Mouse (Mus musculus): ENCODE data around the gene Ubxn10.

Ubxn10 gene

DNA sequence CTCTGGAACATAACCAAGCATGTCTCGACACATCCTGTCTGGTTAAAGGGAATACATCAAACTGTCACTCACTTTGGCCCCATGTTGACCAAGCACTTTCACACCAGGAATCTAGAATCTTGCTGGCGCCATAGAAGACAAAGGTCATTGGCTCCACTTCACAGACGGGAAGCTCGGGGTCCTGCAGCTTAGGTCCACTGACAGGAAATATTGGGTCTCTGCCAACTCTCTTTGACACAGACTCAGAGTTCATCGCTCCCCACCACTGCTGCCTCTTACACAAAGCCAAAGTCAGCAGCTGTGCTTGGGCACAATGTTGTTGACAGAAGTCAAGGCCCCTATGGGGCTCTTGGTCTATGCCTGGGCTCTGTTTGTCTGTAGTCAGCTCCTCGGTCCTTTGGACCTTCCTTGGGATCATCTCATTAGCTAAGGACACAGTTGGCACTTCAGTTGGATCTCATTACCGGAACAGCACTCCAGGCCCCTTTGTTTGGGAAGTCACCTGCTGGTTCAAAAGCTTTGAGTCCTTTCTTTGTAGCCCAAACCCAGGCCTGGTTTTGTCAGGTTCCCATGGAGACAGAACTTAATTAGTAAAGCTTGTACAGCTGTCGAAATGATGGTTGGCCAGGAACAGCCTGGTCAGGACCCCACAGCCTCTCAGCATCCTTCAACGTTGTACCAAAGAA, 7.8 kb downstream of the Ubxn10 start:
- DNase-seq: peak; percentile 90

DNA sequence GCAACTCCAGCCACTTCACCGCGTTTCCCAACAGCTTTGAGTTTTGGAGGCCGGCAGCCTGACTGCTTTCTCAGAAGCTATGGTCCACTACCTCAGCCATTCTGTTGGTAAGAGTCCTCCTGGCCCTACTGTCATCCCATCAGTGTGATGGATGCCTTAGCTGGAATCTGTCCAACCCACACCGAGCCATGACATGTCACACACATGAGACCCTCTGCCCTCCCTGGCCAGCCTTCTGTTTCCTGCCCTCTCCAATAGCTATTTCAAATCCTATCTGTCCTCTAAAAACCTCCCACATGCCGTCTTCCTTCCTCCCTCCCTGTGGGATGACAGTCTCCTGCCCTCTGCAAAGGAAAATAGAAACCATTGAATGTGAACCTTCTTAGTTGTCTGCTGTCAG, 11.2 kb downstream of the Ubxn10 start:
- peak; percentile 78 for DNase-seq

DNA sequence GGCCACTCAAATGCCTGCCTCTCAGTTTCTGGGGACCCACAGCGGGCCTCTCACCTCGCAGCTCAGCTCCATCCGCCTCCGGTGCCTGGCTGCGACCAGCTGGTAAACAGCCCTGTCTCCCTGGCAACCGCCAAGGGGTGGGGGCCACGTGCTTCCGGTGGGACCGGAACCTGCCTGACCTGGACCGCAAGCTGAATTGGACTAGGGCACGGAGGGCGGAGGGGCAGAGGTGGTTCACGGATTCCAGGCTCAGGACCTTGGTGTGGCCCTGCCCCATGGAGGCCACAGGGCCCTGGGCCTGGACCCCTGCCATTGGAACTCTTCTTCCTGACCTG, 11.9 kb downstream of the Ubxn10 start:
- peak; percentile 91 for DNase-seq

DNA sequence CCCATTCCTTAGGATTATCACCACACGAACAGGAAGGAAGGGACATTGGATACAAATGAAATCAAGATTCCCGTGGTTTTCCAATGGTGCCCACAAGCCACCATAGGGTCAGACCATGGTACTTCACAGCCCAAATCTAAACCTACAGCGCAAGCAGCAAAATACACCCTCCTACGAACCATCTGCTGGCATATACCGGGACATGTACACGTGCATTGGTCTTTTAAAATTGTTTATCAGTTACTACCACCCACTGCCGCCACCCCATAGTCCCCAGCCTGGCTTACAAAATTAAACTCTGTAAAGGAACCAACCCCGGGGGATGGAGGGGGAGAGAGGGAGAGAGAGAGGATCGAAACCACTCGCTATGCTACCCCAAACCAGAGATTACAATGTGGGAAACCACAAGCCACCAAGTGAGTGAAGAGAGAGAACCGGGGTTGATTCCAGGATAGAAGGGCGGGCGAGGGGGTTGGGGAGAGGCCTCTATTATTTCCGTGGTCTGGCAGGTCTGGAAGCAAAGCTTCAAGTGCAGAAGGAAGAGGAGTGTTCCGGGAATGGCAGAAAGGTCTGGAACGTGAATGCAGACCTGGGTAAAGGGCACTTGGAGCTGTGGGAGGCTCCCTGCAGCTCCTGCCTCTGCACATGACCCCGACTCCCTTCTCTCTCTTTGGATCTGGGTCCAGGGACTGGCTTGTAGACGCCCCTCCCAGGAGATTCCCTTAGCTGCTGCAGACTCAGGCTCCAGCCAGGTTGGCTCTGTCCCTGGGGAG, 12.4 kb downstream of the Ubxn10 start, which contains the start of gene Pla2g2c:
Gene Pla2g2c (plus strand): TSS at position 439 of the 773 bp plus-strand sequence.
- no peak for DNase-seq

DNA sequence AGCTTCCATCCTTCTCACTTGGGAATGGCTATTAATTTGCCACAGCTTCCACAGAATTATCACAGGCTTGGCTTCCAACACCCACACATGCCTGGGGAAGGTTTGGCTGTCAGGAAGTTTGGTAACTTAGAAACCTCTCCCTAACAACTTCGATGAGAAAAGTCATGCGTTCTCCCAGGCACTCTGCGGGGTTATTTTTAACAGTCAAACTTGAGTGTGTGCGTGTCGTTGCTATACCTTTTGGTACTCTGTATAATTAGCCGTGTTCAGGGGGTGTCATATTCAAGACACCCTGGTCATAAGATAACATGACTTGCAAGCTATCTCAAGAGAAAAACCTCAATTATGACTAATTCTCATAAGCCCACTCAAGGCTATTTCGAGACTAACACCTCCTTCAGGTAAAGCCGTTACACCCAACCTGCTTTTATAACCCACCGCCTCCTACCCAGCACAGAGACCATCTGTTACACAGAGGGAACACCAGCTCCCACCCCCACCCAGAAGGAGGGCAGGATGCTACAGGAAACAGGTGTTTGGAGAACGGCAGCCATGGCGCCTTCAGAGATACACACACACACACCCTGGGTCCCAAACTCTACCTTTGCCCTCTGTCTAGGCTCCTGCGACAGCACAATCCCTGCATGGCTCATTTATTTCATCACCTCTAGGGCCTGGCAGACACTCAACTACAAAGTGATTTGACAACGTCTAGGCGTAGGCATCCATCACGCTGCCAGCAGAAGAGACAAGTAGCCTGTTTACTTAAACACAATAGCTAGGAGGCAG, 13.3 kb downstream of the Ubxn10 start:
- DNase-seq: peak; percentile 65

DNA sequence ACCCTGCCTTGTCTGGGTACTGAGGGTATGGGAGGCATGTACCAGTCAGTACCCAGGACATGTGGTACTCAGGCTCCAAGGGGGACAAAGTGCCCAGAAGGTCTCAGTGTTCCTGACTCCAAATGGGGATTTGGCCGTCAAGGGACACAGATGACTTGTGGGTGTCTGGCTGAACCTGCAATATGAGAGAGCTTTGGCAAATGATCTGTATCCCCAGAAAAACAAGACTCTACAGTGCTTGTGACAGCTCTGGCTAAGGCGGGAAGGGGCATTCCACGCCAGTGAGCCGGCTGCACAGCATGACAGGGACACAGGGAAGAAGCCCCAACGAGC, 17.7 kb downstream of the Ubxn10 start:
- no peak for DNase-seq

DNA sequence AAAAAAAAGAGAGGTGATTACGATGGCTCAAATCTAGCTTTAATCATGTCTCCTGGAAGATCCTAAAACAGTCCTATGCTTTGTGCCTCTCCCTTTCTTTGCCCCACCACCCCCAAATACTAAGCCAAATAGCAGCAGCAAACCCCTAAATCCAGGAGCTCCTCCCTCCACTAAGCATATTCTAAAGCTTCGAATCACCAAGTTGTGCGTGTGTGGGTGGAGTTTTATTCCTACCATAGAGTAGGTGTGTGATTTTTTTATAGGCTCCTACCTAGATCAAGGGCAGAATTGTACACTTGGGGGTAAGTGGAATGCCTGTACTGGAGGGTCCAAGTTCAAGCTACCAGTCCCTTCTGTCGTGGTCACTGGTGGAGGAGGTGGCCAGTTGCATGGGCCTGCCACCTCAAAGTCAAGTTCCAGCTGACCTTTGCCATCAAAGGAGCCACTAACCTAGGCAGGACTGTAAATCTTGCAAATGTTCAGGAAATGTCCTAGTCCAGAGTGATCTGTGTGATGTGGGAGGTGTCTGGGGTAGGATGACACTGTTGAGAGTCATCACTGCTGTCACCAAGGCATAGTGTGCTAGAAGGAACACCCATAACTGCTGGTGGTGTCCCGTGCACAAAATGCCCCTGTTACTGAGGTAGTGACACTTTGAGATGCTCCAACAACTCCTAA, 18.2 kb downstream of the Ubxn10 start:
- no peak for DNase-seq

DNA sequence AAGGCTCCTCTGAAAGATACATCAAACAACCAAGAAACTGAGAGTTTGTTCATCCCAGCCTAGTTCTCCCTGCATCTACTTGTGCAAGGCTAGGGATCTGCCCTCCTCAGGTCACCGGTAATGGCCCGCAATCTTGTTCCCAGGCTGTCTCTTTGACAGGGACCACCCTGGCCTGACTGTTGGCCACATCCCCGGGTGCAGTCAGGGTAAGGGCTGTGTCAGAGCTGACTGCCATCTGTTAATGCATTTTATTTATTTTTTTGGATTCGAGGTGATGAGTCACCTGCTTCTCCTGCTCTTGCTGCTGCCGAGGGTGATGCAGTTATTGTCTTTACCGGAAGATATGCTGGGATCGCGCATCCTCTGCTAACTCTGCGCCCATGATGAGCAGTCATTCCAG, 20.3 kb downstream of the Ubxn10 start:
- no peak for DNase-seq

DNA sequence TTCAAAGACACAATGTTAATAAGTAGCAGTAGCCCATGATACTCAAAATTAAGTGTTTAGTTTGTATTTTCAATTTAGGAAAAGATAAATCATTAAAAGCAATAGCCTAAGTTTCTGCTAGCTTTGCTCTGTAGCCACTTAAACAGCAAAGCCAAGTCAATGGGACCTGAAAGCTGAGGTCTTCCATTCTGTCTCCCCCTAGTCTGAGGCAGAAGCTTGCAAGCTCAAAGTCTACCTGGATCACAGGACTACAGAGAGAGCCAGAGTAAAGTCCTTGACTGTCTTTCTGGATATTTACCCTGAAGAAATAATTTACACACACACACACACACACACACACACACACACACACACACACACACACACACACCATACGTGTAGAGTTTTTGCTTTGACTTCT, 22.8 kb downstream of the Ubxn10 start:
- peak; percentile 42 for DNase-seq

DNA sequence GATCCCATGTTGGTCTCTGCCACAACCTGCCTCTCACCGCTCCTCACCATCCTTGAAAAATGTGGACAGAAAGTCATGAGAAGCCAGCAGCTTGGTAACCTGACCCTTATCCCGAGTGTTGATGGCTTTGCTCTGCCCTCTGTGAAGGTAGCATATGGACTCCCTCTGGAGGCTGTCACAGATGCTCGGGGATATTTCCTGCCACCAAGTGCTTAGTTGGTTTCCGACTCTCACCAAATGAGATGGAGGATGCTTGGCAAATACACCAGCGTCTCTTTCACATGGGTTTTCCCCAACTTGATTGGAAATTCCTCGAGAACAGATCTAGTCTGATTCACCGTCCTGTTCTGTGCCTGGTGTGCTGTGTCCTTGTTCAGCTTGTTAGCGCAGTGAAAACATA, 24.3 kb downstream of the Ubxn10 start:
- no peak for DNase-seq

DNA sequence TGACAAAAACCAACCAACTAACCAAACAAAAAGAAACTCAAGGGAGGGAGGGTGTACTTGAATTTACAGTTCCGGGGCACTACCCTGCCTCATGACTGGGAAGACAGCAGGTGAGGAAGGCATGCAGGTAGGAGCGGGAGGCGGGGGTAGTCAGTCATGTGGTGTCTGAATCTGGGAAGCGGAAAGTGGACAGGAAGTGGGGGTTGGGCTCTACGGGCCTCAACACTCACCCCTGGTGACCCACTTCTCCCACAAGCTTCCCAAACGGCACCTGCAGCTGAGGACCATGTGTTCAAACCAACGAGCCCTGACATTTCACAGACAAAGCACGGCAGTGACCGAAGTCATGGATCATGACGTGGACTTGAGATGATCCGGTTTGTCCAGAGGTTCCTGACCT, 24.9 kb downstream of the Ubxn10 start:
- DNase-seq: no peak

DNA sequence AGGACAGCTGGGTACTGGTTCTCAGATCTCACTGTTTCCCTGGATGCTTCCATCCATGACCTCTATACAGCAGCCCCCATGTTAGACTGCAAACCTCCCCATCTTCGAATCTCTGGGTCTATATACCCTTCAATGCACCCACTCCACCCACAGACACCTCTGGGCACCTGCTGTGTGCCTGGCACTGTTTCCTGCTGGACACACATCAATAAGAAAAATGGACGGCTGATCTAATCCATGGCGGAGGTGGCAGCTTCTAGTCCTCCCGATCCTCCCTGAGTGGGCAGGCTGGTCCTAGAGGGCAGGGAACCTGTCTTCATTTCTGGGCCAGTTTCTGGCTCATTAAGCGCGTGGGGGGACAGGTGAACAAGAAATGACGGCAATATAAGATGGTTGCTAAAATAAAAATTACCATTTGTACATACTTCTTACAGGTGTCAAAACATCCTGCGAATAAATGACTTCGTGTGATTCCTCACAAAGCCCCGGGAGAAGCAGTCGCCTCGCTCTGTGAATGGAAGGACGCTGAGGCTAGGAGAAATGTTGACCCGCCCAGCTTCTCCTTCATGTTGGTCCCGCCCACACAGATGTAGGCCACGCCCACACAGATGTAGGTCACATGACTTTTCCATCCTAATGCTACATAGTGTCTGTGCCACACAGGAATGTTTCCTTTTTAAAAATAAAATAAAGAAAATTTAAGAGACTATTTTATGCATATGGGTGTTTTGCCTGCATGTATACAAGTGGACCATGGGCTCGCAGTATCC, 25.7 kb downstream of the Ubxn10 start:
- DNase-seq: no peak

DNA sequence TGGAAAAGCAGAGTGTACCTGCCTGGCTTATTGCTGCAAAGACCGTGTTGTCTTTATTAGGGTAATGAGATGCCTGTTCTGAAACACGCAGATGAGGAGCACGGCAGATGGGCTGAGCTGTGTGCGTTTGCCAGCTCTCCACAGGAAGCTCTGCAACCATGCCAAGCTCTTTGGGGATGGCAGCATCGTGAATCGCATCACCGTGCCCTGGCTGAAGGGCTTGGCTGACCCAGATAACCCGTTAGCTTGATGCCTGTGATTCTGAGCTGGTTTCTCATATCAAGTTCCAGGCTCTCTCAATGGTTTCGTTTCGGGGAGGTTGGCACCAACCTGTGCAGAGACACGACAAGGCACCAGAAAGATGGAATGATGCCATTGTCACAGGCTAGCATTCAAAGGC, 26.3 kb downstream of the Ubxn10 start:
- DNase-seq: no peak

DNA sequence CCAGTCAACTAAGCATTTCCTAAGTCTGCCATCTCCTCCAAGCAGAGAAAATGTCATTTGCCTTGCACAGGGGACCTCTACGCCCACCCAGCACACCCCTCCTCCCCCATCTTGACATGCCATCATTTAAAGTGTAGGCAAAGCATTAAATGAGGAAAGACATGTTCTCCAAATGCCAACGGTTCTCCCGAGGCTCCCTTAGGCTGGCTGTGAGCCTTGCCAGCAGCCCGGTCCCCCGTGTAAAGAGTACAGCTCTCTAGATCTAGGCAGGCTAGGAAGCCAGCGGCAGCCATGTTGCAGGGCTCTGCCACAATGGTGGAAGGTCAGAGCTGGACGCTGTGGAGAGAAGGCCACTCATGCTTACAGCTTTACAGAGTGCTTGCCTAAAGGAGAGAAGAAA, 27.0 kb downstream of the Ubxn10 start:
- DNase-seq: no peak

DNA sequence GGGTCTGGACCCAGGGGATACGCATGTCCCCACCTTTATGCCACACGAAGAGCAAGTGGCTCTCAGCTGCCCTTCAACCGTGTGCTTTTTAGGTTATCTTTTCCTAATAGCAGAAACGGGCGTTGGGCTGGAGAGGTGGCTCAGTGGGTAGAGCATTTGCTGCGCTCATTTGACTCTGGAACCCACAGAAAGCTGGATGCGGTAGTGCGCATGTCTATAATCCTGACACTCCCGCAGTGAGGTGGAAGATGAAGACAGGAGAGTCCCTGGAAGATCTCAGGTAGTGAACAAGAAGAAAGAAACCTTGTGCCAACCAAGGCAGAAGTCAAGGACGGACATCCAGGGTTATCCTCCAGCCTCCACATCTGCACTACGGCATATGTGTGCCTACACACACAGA, 27.7 kb downstream of the Ubxn10 start:
- DNase-seq: no peak

DNA sequence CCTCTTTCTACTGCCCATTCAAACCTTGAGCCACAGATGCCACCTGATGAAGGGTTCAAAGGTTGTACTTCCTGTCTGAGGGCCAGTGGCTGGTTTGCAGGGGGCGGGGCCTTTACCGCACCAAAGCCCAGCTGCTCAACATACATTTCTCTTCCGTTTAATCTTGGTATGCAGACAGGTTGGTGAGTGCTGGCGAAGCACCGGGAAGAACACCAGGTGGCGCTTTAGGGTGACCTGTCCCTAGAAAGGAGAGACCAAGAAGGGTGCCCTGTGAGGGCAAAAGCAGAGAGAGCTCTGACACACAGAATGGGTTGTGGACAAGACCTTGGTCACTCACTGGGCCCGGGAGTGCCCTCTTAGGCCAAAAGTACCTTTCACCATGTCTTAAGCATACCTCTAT, 28.3 kb downstream of the Ubxn10 start:
- peak; percentile 80 for DNase-seq

DNA sequence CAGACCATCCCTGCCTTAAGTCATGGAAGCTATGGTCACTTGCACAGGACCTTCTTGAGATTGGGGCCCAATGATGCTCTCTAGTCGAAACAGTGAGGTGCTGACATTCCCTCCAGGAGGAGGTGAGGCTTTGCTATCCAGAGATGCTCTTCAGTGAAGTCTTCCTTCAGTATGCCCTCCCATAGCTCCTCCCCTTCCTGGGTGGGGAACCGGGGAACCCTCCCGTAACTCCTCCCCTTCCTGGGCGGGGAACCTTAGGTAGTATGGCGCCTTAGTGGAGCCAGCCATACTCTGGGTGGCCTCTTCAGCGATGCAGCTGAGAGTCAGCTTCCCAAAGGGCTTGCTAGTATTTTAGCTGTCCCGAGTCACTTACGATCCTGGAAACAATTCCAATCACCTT, 30.3 kb downstream of the Ubxn10 start:
- DNase-seq: no peak

DNA sequence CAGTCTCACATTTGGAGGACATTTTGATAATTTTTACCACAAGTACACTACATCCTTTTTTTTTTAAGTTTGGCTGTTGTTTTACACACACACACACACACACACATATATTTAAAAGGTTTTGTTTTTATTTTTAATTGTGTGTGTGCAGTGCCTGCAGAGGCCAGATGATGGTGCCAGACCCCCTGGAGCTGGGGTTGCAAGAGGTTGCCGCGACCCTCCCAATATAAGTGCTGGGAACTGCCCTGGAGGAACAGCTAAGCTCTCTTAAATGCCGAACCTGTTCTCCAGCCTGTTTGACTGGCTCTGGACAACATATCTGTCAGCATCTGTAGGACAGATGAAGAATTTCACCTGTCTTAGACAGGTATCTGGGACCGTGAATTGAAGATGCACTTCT, 32.8 kb downstream of the Ubxn10 start:
- DNase-seq: no peak

DNA sequence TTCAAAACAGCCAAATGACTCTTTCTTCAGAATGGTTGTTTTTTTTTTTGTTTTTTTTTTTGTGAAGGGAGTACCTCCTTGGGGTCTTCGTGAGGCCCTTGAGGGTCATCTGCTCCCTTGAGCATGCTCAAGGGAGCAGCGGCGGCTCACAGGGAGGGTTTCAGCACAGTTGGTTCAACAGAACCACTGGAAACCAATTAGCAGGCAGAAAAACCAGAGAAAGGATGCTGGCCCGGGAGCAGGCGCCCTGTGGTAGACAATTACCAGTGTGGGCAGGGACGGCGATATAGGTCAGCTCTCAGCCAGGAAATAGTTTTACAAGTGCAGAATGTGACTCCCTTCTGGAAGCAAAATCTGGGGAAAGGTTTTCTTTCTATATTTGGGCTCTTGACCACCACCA, 33.4 kb downstream of the Ubxn10 start:
- DNase-seq: no peak

DNA sequence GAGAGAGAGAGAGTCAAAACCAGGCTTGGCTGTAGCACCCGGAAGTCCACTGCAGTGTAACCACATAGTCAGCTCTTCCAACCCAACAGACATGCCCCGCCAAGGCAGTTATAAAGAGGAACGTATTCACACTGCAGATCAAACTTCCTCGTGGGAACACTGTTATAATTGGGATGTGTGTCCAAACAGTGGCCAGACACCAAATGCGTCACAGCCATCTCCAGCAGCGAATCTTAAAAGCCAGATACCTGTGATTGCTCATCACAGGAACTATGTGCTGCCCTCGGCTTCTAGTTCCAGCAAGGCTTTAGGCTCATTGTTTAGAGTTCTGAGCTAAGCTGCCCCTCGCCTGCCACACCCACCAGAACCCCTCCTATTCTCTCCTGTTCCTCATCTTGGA, 34.4 kb downstream of the Ubxn10 start:
- DNase-seq: no peak

DNA sequence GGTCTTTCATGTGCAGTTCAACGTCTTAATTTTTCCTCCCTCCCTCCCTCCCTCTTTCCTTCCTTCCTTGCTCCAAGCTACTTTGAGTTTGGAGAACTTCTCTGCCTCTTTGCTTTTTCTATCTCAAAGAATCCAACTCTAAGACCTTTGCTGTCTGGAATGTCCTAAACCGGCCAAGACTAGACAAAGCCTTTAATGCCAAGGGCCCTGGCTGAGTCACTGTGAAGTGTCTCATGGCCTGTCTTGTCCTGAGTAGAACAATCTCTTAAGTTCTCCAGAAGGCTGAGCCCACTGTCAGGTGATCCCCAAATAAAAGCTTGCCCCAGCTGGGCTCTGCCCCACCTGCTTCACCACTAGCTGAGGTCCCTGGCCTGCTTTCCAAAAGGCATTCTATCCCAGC, 34.9 kb downstream of the Ubxn10 start:
- DNase-seq: no peak

DNA sequence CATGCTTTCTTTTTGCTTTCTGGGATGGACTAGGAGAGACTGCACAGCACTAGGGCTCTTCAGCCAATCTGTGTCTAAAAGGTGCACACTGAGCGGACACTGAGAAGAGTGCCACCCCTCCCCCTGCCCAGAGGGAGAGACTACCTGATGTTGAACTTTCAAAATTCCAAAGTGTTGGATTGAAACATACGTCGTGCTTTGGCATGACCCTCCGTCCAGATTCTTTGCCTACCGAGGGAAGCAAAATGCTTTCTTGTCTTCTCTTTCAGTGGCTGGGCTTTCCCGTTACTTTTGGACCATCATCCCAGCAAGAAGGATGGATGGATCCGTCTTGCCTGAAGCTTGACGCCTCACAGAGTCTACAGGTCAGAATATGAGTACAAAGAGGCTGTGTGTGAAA, 35.9 kb downstream of the Ubxn10 start:
- no peak for DNase-seq
